Mouse (Mus musculus): ENCODE measurements around the gene Ypel5.

The Ypel5 gene

GRCm38 (mm10) chr17:72836158-72837115, at the start of gene Ypel5:
TSS of gene Ypel5 (plus strand) at chr17:72836453.
- in situ Hi-C loops (cut with MboI, MseI): no loop called here

GRCm38 (mm10) chr17:72787886-72788436, 48.3 kb upstream of the Ypel5 start:
- in situ Hi-C loops (cut with MboI, MseI): no loop called here

GRCm38 (mm10) chr17:72793278-72793677, 43.0 kb upstream of the Ypel5 start:
- in situ Hi-C loops (cut with MboI, MseI): no loop called here

GRCm38 (mm10) chr17:72794660-72795059, 41.6 kb upstream of the Ypel5 start:
- in situ Hi-C loops (cut with MboI, MseI): no loop called here

- in situ Hi-C loops (cut with MboI, MseI): no loop called here
These were observed 40.7 kb upstream of the Ypel5 start for GRCm38 (mm10) chr17:72795392-72796047.

- in situ Hi-C loops (cut with MboI, MseI): no loop called here
These were observed 39.7 kb upstream of the Ypel5 start for GRCm38 (mm10) chr17:72796506-72796905.

GRCm38 (mm10) chr17:72797867-72798266, 38.4 kb upstream of the Ypel5 start:
- in situ Hi-C loops (cut with MboI, MseI): no loop called here

GRCm38 (mm10) chr17:72809942-72810654, 26.2 kb upstream of the Ypel5 start:
- in situ Hi-C loops (cut with MboI, MseI): loop anchor here (10.0 kb wide), 1 partner anchor 1345 kb away; no protein-coding TSS in a partner anchor

GRCm38 (mm10) chr17:72813419-72814315, 22.6 kb upstream of the Ypel5 start:
- in situ Hi-C loops (cut with MboI, MseI): loop anchor here (10.0 kb wide), 1 partner anchor 1341 kb away; no protein-coding TSS in a partner anchor

- in situ Hi-C loops (cut with MboI, MseI): loop anchor here (10.0 kb wide), 1 partner anchor 1337 kb away; no protein-coding TSS in a partner anchor
These were observed 18.7 kb upstream of the Ypel5 start for GRCm38 (mm10) chr17:72817574-72817973.

GRCm38 (mm10) chr17:72819714-72820113, 16.5 kb upstream of the Ypel5 start:
- in situ Hi-C loops (cut with MboI, MseI): loop anchor here (10.0 kb wide), 1 partner anchor 1335 kb away; no protein-coding TSS in a partner anchor

- in situ Hi-C loops (cut with MboI, MseI): no loop called here
These were observed 15.8 kb upstream of the Ypel5 start for GRCm38 (mm10) chr17:72820425-72820824.

GRCm38 (mm10) chr17:72821923-72822322, 14.3 kb upstream of the Ypel5 start:
- in situ Hi-C loops (cut with MboI, MseI): no loop called here

- in situ Hi-C loops (cut with MboI, MseI): no loop called here
These were observed 9.2 kb upstream of the Ypel5 start for GRCm38 (mm10) chr17:72826916-72827534.

- in situ Hi-C loops (cut with MboI, MseI): no loop called here
These were observed 8.1 kb upstream of the Ypel5 start for GRCm38 (mm10) chr17:72828027-72828678.

GRCm38 (mm10) chr17:72828687-72829086, 7.6 kb upstream of the Ypel5 start:
- in situ Hi-C loops (cut with MboI, MseI): no loop called here

GRCm38 (mm10) chr17:72837140-72837712, 973 bp downstream of the Ypel5 start:
- in situ Hi-C loops (cut with MboI, MseI): no loop called here

- in situ Hi-C loops (cut with MboI, MseI): no loop called here
These were observed 1.7 kb downstream of the Ypel5 start for GRCm38 (mm10) chr17:72837824-72838474.

GRCm38 (mm10) chr17:72839000-72839399, 2.7 kb downstream of the Ypel5 start:
- in situ Hi-C loops (cut with MboI, MseI): no loop called here

All from regulatory T cell (primary cell).